Mouse (Mus musculus): ENCODE measurements around the gene Ebf1. TPM values are rescaled to one million over a fixed set of nuclear protein-coding genes. Genes with fewer than 3 reads are reported as not detected.

The Ebf1 gene
- polyA plus RNA-seq, 1 experiment: 2.3 TPM

- Histone ChIP-seq H3K9me3 (replicated peaks; ENCODE audit: control insufficient read depth, insufficient read depth, low read length, poor library complexity, severe bottlenecking) (no peaks in the 10 kb centered on the region), H3K27ac (ENCODE audit: insufficient read depth, low read length) (no peak overlapping the region), H3K4me1 (ENCODE audit: control insufficient read depth, insufficient read depth, low read length) (no peaks in the 10 kb centered on the region), H3K27me3 (ENCODE audit: control insufficient read depth, insufficient read depth, low read length, poor library complexity, severe bottlenecking) (no peaks in the 10 kb centered on the region), H3K9ac (ENCODE audit: low read depth, poor library complexity, severe bottlenecking) (no peak overlapping the region), H3K4me3 (ENCODE audit: low read depth, low read length) (no peak overlapping the region), H3K36me3 (ENCODE audit: control insufficient read depth, insufficient read depth, low read length, poor library complexity, severe bottlenecking) (no peaks in the 10 kb centered on the region)
- no peak for TF ChIP-seq POLR2A (IDR thresholded peaks at IDR 0.05; ENCODE audit: insufficient read depth, low read length)
- no peak for TF ChIP-seq EP300 (IDR thresholded peaks at IDR 0.05; ENCODE audit: insufficient read depth, low read depth, low read length)
- TF ChIP-seq CTCF (IDR thresholded peaks at IDR 0.05; ENCODE audit: low read depth, low read length): no peak
Measured at GRCm38 (mm10) chr11:44689571-44690264, 72.6 kb downstream of the Ebf1 start.

GRCm38 (mm10) chr11:44690265-44690572, 73.1 kb downstream of the Ebf1 start:
- no peak overlapping the region for H3K27ac ChIP-seq (ENCODE audit: insufficient read depth, low read length)
- H3K9me3 ChIP-seq (replicated peaks; ENCODE audit: control insufficient read depth, insufficient read depth, low read length, poor library complexity, severe bottlenecking): no peaks in the 10 kb centered on the region
- no peaks in the 10 kb centered on the region for H3K4me1 ChIP-seq (ENCODE audit: control insufficient read depth, insufficient read depth, low read length)

GRCm38 (mm10) chr11:44695416-44695815, 78.3 kb downstream of the Ebf1 start:
- Histone ChIP-seq H3K4me1 (ENCODE audit: control insufficient read depth, insufficient read depth, low read length) (peaks cover 2% of the 10 kb centered on the region), H3K9me3 (replicated peaks; ENCODE audit: control insufficient read depth, insufficient read depth, low read length, poor library complexity, severe bottlenecking) (no peaks in the 10 kb centered on the region), H3K27me3 (ENCODE audit: control insufficient read depth, insufficient read depth, low read length, poor library complexity, severe bottlenecking) (no peaks in the 10 kb centered on the region), H3K9ac (ENCODE audit: low read depth, poor library complexity, severe bottlenecking) (no peak overlapping the region), H3K27ac (ENCODE audit: insufficient read depth, low read length) (no peak overlapping the region), H3K36me3 (ENCODE audit: control insufficient read depth, insufficient read depth, low read length, poor library complexity, severe bottlenecking) (no peaks in the 10 kb centered on the region), H3K4me3 (ENCODE audit: low read depth, low read length) (no peak overlapping the region)
- TF ChIP-seq POLR2A (IDR thresholded peaks at IDR 0.05; ENCODE audit: insufficient read depth, low read length) (no peak), CTCF (IDR thresholded peaks at IDR 0.05; ENCODE audit: low read depth, low read length) (no peak), EP300 (IDR thresholded peaks at IDR 0.05; ENCODE audit: insufficient read depth, low read depth, low read length) (no peak)

More at GRCm38 (mm10) chr11:44690265-44690572, 73.1 kb downstream of the Ebf1 start:
- H3K9ac ChIP-seq (ENCODE audit: low read depth, poor library complexity, severe bottlenecking): no peak overlapping the region
- no peaks in the 10 kb centered on the region for H3K27me3 ChIP-seq (ENCODE audit: control insufficient read depth, insufficient read depth, low read length, poor library complexity, severe bottlenecking)
- TF ChIP-seq CTCF (IDR thresholded peaks at IDR 0.05; ENCODE audit: low read depth, low read length): no peak
- TF ChIP-seq EP300 (IDR thresholded peaks at IDR 0.05; ENCODE audit: insufficient read depth, low read depth, low read length): no peak
- TF ChIP-seq POLR2A (IDR thresholded peaks at IDR 0.05; ENCODE audit: insufficient read depth, low read length): no peak
- no peak overlapping the region for H3K4me3 ChIP-seq (ENCODE audit: low read depth, low read length)
- H3K36me3 ChIP-seq (ENCODE audit: control insufficient read depth, insufficient read depth, low read length, poor library complexity, severe bottlenecking): no peaks in the 10 kb centered on the region

GRCm38 (mm10) chr11:44696539-44697201, 79.6 kb downstream of the Ebf1 start:
- Histone ChIP-seq H3K9me3 (replicated peaks; ENCODE audit: control insufficient read depth, insufficient read depth, low read length, poor library complexity, severe bottlenecking) (no peaks in the 10 kb centered on the region), H3K36me3 (ENCODE audit: control insufficient read depth, insufficient read depth, low read length, poor library complexity, severe bottlenecking) (no peaks in the 10 kb centered on the region), H3K27me3 (ENCODE audit: control insufficient read depth, insufficient read depth, low read length, poor library complexity, severe bottlenecking) (no peaks in the 10 kb centered on the region), H3K9ac (ENCODE audit: low read depth, poor library complexity, severe bottlenecking) (no peak overlapping the region), H3K4me1 (ENCODE audit: control insufficient read depth, insufficient read depth, low read length) (peaks cover 2% of the 10 kb centered on the region), H3K27ac (ENCODE audit: insufficient read depth, low read length) (peak overlapping the region; percentile 40; the same call in 1 of the 2 replicates), H3K4me3 (ENCODE audit: low read depth, low read length) (no peak overlapping the region)
- TF ChIP-seq EP300 (IDR thresholded peaks at IDR 0.05; ENCODE audit: insufficient read depth, low read depth, low read length) (0 out of 2 replicates have a peak, but pooled peaks have one; percentile 42), CTCF (IDR thresholded peaks at IDR 0.05; ENCODE audit: low read depth, low read length) (no peak)

GRCm38 (mm10) chr11:44700181-44700580, 83.1 kb downstream of the Ebf1 start:
- TF ChIP-seq CTCF (IDR thresholded peaks at IDR 0.05; ENCODE audit: low read depth, low read length) (no peak), EP300 (IDR thresholded peaks at IDR 0.05; ENCODE audit: insufficient read depth, low read depth, low read length) (no peak), POLR2A (IDR thresholded peaks at IDR 0.05; ENCODE audit: insufficient read depth, low read length) (no peak)
- Histone ChIP-seq H3K9me3 (replicated peaks; ENCODE audit: control insufficient read depth, insufficient read depth, low read length, poor library complexity, severe bottlenecking) (no peaks in the 10 kb centered on the region), H3K9ac (ENCODE audit: low read depth, poor library complexity, severe bottlenecking) (no peak overlapping the region), H3K36me3 (ENCODE audit: control insufficient read depth, insufficient read depth, low read length, poor library complexity, severe bottlenecking) (no peaks in the 10 kb centered on the region), H3K4me1 (ENCODE audit: control insufficient read depth, insufficient read depth, low read length) (peaks cover 2% of the 10 kb centered on the region), H3K27ac (ENCODE audit: insufficient read depth, low read length) (no peak overlapping the region), H3K4me3 (ENCODE audit: low read depth, low read length) (no peak overlapping the region), H3K27me3 (ENCODE audit: control insufficient read depth, insufficient read depth, low read length, poor library complexity, severe bottlenecking) (no peaks in the 10 kb centered on the region)

GRCm38 (mm10) chr11:44701221-44701810, 84.2 kb downstream of the Ebf1 start:
- no peaks in the 10 kb centered on the region for H3K36me3 ChIP-seq (ENCODE audit: control insufficient read depth, insufficient read depth, low read length, poor library complexity, severe bottlenecking)
- H3K4me3 ChIP-seq (ENCODE audit: low read depth, low read length): no peak overlapping the region
- H3K27me3 ChIP-seq (ENCODE audit: control insufficient read depth, insufficient read depth, low read length, poor library complexity, severe bottlenecking): no peaks in the 10 kb centered on the region
- H3K9me3 ChIP-seq (replicated peaks; ENCODE audit: control insufficient read depth, insufficient read depth, low read length, poor library complexity, severe bottlenecking): no peaks in the 10 kb centered on the region
- no peak overlapping the region for H3K27ac ChIP-seq (ENCODE audit: insufficient read depth, low read length)
- H3K9ac ChIP-seq (ENCODE audit: low read depth, poor library complexity, severe bottlenecking): no peak overlapping the region
- H3K4me1 ChIP-seq (ENCODE audit: control insufficient read depth, insufficient read depth, low read length): peaks cover 2% of the 10 kb centered on the region
- TF ChIP-seq EP300 (IDR thresholded peaks at IDR 0.05; ENCODE audit: insufficient read depth, low read depth, low read length): no peak
- TF ChIP-seq POLR2A (IDR thresholded peaks at IDR 0.05; ENCODE audit: insufficient read depth, low read length): no peak
- TF ChIP-seq CTCF (IDR thresholded peaks at IDR 0.05; ENCODE audit: low read depth, low read length): no peak
